In the genomic region with DNA sequence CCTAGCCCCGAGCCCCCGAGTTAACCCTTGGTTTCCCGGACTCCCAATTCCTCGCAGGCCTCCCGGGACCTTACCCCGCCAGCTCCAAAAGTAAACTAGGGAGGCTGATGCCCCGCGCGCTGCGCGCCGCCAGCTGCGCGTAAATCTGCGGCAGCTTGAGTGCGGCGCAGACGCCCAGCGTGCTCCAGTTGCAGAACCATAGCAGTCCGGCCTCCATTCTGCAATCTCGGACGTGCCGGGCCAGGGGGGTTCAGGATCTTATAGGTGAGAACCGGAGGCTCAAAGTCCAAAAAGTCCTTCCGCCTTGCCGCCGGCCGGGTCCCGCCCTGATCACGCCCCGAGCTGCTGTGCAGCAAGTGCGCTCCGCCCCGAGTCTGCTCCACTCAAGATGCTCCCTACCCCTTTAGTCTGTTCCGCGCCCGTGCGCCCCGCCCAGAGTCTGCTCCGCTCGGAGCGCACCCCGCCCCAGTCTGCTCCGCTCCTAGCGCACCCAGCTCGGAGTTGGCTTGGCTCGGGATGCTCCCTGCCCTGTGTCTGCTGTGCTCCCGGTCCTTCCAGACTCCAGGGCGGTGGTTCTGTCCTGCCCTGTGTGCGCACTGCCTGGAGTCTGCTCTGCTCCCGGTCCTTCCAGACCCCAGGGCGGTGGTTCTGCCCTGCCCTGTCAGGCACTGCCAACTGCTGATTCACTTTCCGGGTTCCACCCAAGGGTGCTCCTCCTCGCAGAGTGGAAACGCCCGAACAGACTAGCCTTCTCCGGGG, we compare ENCODE assay signal across 7 mouse cellular contexts. TPM values are rescaled to one million over a fixed set of nuclear protein-coding genes. Genes with fewer than 3 reads are reported as not detected.
DNase-seq lines count a peak whose midpoint lies in the region; ATAC-seq and TF ChIP-seq lines count a peak whose summit lies in the region.

Pqlc3 (minus strand) TSS at position 670 of the 759 bp plus-strand sequence.

- H3K4me2 ChIP-seq in intestine, postnatal 0 days (replicated peaks; ENCODE audit: low read depth), result peak within 1 kb of the TSS; percentile 81
- H3K4me2 ChIP-seq in midbrain, embryonic 12.5 days (replicated peaks), result peak within 1 kb of the TSS; percentile 84

- H3K9ac ChIP-seq in intestine, postnatal 0 days (ENCODE audit: low read depth, low read length), result no peak within 1 kb of the TSS
- H3K9ac ChIP-seq in midbrain, embryonic 12.5 days (replicated peaks), result peak within 1 kb of the TSS; percentile 41; the same call in 1 of the 2 replicates

- TF ChIP-seq CTCF in intestine, postnatal 0 days (IDR thresholded peaks at IDR 0.05; ENCODE audit: low read depth), result no peak

- peak within 1 kb of the TSS; percentile 73 for H3K4me3 ChIP-seq in embryonic facial prominence, embryonic 10.5 days
- H3K4me3 ChIP-seq in intestine, postnatal 0 days (ENCODE audit: low read depth, low read length), result peak within 1 kb of the TSS; percentile 44
- H3K4me3 ChIP-seq in limb, embryonic 10.5 days, result peak within 1 kb of the TSS; percentile 63
- H3K4me3 ChIP-seq in midbrain, embryonic 12.5 days, result peak within 1 kb of the TSS; percentile 50

- H3K9me3 ChIP-seq in embryonic facial prominence, embryonic 10.5 days, result no peaks in the 10 kb centered on the region
- no peaks in the 10 kb centered on the region for H3K9me3 ChIP-seq in intestine, postnatal 0 days (ENCODE audit: control insufficient read depth)
- H3K9me3 ChIP-seq in limb, embryonic 10.5 days (replicated peaks), result no peaks in the 10 kb centered on the region
- H3K9me3 ChIP-seq in midbrain, embryonic 12.5 days, result no peaks in the 10 kb centered on the region

- peaks cover 49% of the 10 kb centered on the region for H3K27me3 ChIP-seq in embryonic facial prominence, embryonic 10.5 days (replicated peaks; ENCODE audit: low read depth, poor library complexity, severe bottlenecking)
- no peaks in the 10 kb centered on the region for H3K27me3 ChIP-seq in intestine, postnatal 0 days (replicated peaks; ENCODE audit: control insufficient read depth, insufficient read depth, low read length)
- peaks cover 55% of the 10 kb centered on the region for H3K27me3 ChIP-seq in limb, embryonic 10.5 days (ENCODE audit: low read depth, poor library complexity, severe bottlenecking)
- peaks cover 52% of the 10 kb centered on the region for H3K27me3 ChIP-seq in midbrain, embryonic 12.5 days

- ATAC-seq in granulocyte monocyte progenitor cell, adult 5-6 weeks (replicated peaks; ENCODE audit: poor library complexity, severe bottlenecking), result peak; percentile 87
- ATAC-seq in intestine, postnatal 0 days, result peak; percentile 98
- peak; percentile 85 for ATAC-seq in midbrain, embryonic 12.5 days (ENCODE audit: low FRiP score, low read depth)

- peaks cover 24% of the 10 kb centered on the region for H3K4me1 ChIP-seq in embryonic facial prominence, embryonic 10.5 days
- 0 out of 2 replicates have a peak, but pooled peaks cover 3% of the 10 kb centered on the region for H3K4me1 ChIP-seq in intestine, postnatal 0 days (replicated peaks; ENCODE audit: control insufficient read depth, insufficient read depth, low read length)
- H3K4me1 ChIP-seq in limb, embryonic 10.5 days, result peaks cover 14% of the 10 kb centered on the region
- peaks cover 13% of the 10 kb centered on the region for H3K4me1 ChIP-seq in midbrain, embryonic 12.5 days

- H3K27ac ChIP-seq in embryonic facial prominence, embryonic 10.5 days (replicated peaks), result peak within 1 kb of the TSS; percentile 72
- peak within 1 kb of the TSS; percentile 64 for H3K27ac ChIP-seq in intestine, postnatal 0 days (ENCODE audit: low read depth, low read length)
- H3K27ac ChIP-seq in limb, embryonic 10.5 days, result peak within 1 kb of the TSS; percentile 37; the same call in 1 of the 2 replicates
- H3K27ac ChIP-seq in midbrain, embryonic 12.5 days (replicated peaks), result no peak within 1 kb of the TSS

- peak; percentile 96 for DNase-seq in adrenal gland, adult 2 months
- peak; percentile 82 for DNase-seq in embryonic facial prominence, embryonic 10.5 days (ENCODE audit: low spot score)
- peak; percentile 81 for DNase-seq in limb, embryonic 10.5 days (ENCODE audit: low spot score)
- DNase-seq in spleen, adult 12 weeks (ENCODE audit: low spot score), result peak; percentile 85

- under 1% methylated on average over 57 of the region's 57 CpGs for WGBS in embryonic facial prominence, embryonic 10.5 days
- WGBS in intestine, postnatal 0 days, result under 1% methylated on average over 57 of the region's 57 CpGs
- 1% methylated on average over 57 of the region's 57 CpGs for WGBS in limb, embryonic 10.5 days
- under 1% methylated on average over 57 of the region's 57 CpGs for WGBS in midbrain, embryonic 12.5 days

- H3K36me3 ChIP-seq in embryonic facial prominence, embryonic 10.5 days (replicated peaks), result peaks cover 5% of the 10 kb centered on the region; the same call in 1 of the 2 replicates
- H3K36me3 ChIP-seq in intestine, postnatal 0 days (ENCODE audit: control insufficient read depth, insufficient read depth), result peaks cover 5% of the 10 kb centered on the region; the same call in 1 of the 2 replicates
- peaks cover 5% of the 10 kb centered on the region; the same call in 1 of the 2 replicates for H3K36me3 ChIP-seq in limb, embryonic 10.5 days
- no peaks in the 10 kb centered on the region for H3K36me3 ChIP-seq in midbrain, embryonic 12.5 days

RNA-seq across cellular contexts. Expression of gene Pqlc3, which starts in this region (rescaled TPM):
- 10 to 100 TPM in 1 of 2 experiments, 1 to 10 TPM in 1; 9.4 to 15.0 TPM for total RNA-seq in adrenal gland, adult 2 months (2021)
- polyA plus RNA-seq in adrenal gland, adult 2 months (2012; rRNA removed), result 63.1 and 84.9 TPM in 2 replicates
- polyA plus RNA-seq in embryonic facial prominence, embryonic 10.5 days (2016; fragmentation: Nextera tagmentation; extraction: Ambion mirVana), result 5.0 and 5.5 TPM in 2 replicates
- 32.3 and 42.3 TPM in 2 replicates for total RNA-seq in granulocyte monocyte progenitor cell, adult 5-6 weeks (2014; fragmentation: Nextera tagmentation)
- total RNA-seq in granulocyte monocyte progenitor cell, adult 5-6 weeks (2017), result 19.7 and 25.3 TPM in 2 replicates
- polyA plus RNA-seq in intestine, postnatal 0 days (2015; fragmentation: Nextera tagmentation; extraction: Ambion mirVana), result 15.9 and 19.2 TPM in 2 replicates
- polyA plus RNA-seq in limb, embryonic 10.5 days (2016; fragmentation: Nextera tagmentation; extraction: Ambion mirVana), result 3.3 and 4.3 TPM in 2 replicates
- 3.0 and 3.3 TPM in 2 replicates for polyA plus RNA-seq in midbrain, embryonic 12.5 days (2016; fragmentation: Nextera tagmentation; extraction: Ambion mirVana)
